Mouse (Mus musculus): ENCODE results near the gene Ctnna3.
"Not testable (repeated sequence)": the region's sequence is repeated elsewhere in the genome, so short reads cannot be mapped to it uniquely, and the experiment has no call there.

Gene Ctnna3

GRCm38 (mm10) chr10:63429785-63430305 is at the start of gene Ctnna3:
Ctnna3 (plus strand) TSS chr10:63430098.
- DNase-seq (ENCODE audit: extremely low spot score, low read depth, low spot score), result peak; percentile 83

- no peak for DNase-seq (ENCODE audit: extremely low spot score, low read depth, low spot score)
Measured at GRCm38 (mm10) chr10:63381498-63382280, 48.2 kb upstream of the Ctnna3 start, which contains the start of gene Sirt1. Sirt1 (minus strand) TSS chr10:63381704.

GRCm38 (mm10) chr10:63382372-63383279 is 47.3 kb upstream of the Ctnna3 start, which contains the start of gene Dnajc12:
Dnajc12 (plus strand) TSS chr10:63382443.
- peak; percentile 95 for DNase-seq (ENCODE audit: extremely low spot score, low read depth, low spot score)

GRCm38 (mm10) chr10:63385897-63386296 is 44.0 kb upstream of the Ctnna3 start:
- DNase-seq (ENCODE audit: extremely low spot score, low read depth, low spot score), result not testable (repeated sequence)

GRCm38 (mm10) chr10:63386444-63386843 is 43.5 kb upstream of the Ctnna3 start:
- DNase-seq (ENCODE audit: extremely low spot score, low read depth, low spot score), result no peak

GRCm38 (mm10) chr10:63386991-63387390 is 42.9 kb upstream of the Ctnna3 start:
- DNase-seq (ENCODE audit: extremely low spot score, low read depth, low spot score), result no peak

GRCm38 (mm10) chr10:63388948-63389347 is 41.0 kb upstream of the Ctnna3 start:
- DNase-seq (ENCODE audit: extremely low spot score, low read depth, low spot score), result no peak

GRCm38 (mm10) chr10:63396963-63397362 is 32.9 kb upstream of the Ctnna3 start:
- DNase-seq (ENCODE audit: extremely low spot score, low read depth, low spot score), result no peak

- DNase-seq (ENCODE audit: extremely low spot score, low read depth, low spot score), result no peak
Measured at GRCm38 (mm10) chr10:63402731-63403504, 27.0 kb upstream of the Ctnna3 start.

GRCm38 (mm10) chr10:63403636-63404035 is 26.3 kb upstream of the Ctnna3 start:
- no peak for DNase-seq (ENCODE audit: extremely low spot score, low read depth, low spot score)

GRCm38 (mm10) chr10:63410162-63410956 is 19.5 kb upstream of the Ctnna3 start:
- DNase-seq (ENCODE audit: extremely low spot score, low read depth, low spot score), result no peak

- DNase-seq (ENCODE audit: extremely low spot score, low read depth, low spot score), result not testable (repeated sequence)
Measured at GRCm38 (mm10) chr10:63411674-63412073, 18.2 kb upstream of the Ctnna3 start.

GRCm38 (mm10) chr10:63412756-63413155 is 17.1 kb upstream of the Ctnna3 start:
- no peak for DNase-seq (ENCODE audit: extremely low spot score, low read depth, low spot score)

- DNase-seq (ENCODE audit: extremely low spot score, low read depth, low spot score), result no peak
Measured at GRCm38 (mm10) chr10:63415287-63415686, 14.6 kb upstream of the Ctnna3 start.

GRCm38 (mm10) chr10:63415850-63416249 is 14.0 kb upstream of the Ctnna3 start:
- no peak for DNase-seq (ENCODE audit: extremely low spot score, low read depth, low spot score)

- no peak for DNase-seq (ENCODE audit: extremely low spot score, low read depth, low spot score)
Measured at GRCm38 (mm10) chr10:63417061-63417460, 12.8 kb upstream of the Ctnna3 start.

- no peak for DNase-seq (ENCODE audit: extremely low spot score, low read depth, low spot score)
Measured at GRCm38 (mm10) chr10:63421739-63422735, 7.9 kb upstream of the Ctnna3 start, which contains the start of gene Gm7075. Gm7075 (minus strand) TSS chr10:63421789.

GRCm38 (mm10) chr10:63422736-63422992 is 7.2 kb upstream of the Ctnna3 start:
- no peak for DNase-seq (ENCODE audit: extremely low spot score, low read depth, low spot score)
